Mouse (Mus musculus) ES-E14 (cell line): ENCODE results near the gene Csf3. TPM values are rescaled to one million over a fixed set of nuclear protein-coding genes. Genes with fewer than 3 reads are reported as not detected.
A peak's percentile ranks its signal among the peaks of the same experiment; 100 is the strongest.

Experiments
- DNase-seq: peaks from one replicate; pipeline ENCODE4 v3.0.0-alpha.2; 2013; ENCODE audit warnings: low read depth, low spot score
- H3K27ac ChIP-seq: 2 replicates; pipeline ENCODE4 v1.5.1; 2012; ENCODE audit warnings: low read depth, mild to moderate bottlenecking, low read length, moderate library complexity, mixed read lengths; ENCODE audit not compliant: poor library complexity, insufficient read depth, severe bottlenecking
- H3K36me3 ChIP-seq: 2 replicates; pipeline ENCODE4 v1.6.1; 2012; ENCODE audit warnings: mild to moderate bottlenecking, low read length, moderate library complexity, mixed read lengths; ENCODE audit not compliant: control insufficient read depth, poor library complexity, insufficient read depth, severe bottlenecking
- H3K4me1 ChIP-seq, 2 experiments: fragments of 150-350 bp in 1 of 2; sonication (generic) in 1 of 2; 2 replicates each; pipeline ENCODE4 v1.6.1; 2012; ENCODE audit warnings: low read length in 2 of 2, mild to moderate bottlenecking in 1 of 2, mixed read lengths in 1 of 2; ENCODE audit not compliant: control insufficient read depth in 2 of 2, insufficient read depth in 2 of 2, poor library complexity in 1 of 2
- H3K4me3 ChIP-seq, 2 experiments: fragments of 150-350 bp in 1 of 2; sonication (generic) in 1 of 2; 2 replicates each; pipeline ENCODE4 v1.5.1; 2012; ENCODE audit warnings: low read length in 2 of 2, low read depth in 1 of 2, mild to moderate bottlenecking in 1 of 2, mixed read lengths in 1 of 2; ENCODE audit not compliant: insufficient read depth in 1 of 2, poor library complexity in 1 of 2, severe bottlenecking in 1 of 2
- H3K9ac ChIP-seq: 2 replicates; pipeline ENCODE4 v1.6.1; 2012; ENCODE audit warnings: low read depth, mild to moderate bottlenecking, low read length, mixed read lengths; ENCODE audit not compliant: poor library complexity, insufficient read depth, severe bottlenecking
- H3K9me3 ChIP-seq: fragments of 150-350 bp; sonication (generic); 2 replicates; pipeline ENCODE4 v1.6.1; 2012; ENCODE audit warnings: low read depth, mild to moderate bottlenecking, low read length; ENCODE audit not compliant: control insufficient read depth, insufficient read depth
- CHD2 ChIP-seq: IDR thresholded peaks from 2 replicates; pipeline ENCODE4 v1.6.1; 2014; ENCODE audit warnings: mild to moderate bottlenecking, low read depth, low read length, inconsistent platforms
- HCFC1 ChIP-seq: IDR thresholded peaks from 2 replicates; pipeline ENCODE4 v1.6.1; 2012; ENCODE audit warnings: low read length, inconsistent platforms, borderline replicate concordance; ENCODE audit not compliant: insufficient read depth
- MAFK ChIP-seq: IDR thresholded peaks from 2 replicates; pipeline ENCODE4 v1.6.1; 2014; ENCODE audit warnings: mild to moderate bottlenecking, low read depth, low read length, inconsistent platforms; ENCODE audit not compliant: insufficient read depth
- ZC3H11A ChIP-seq: IDR thresholded peaks from 2 replicates; pipeline ENCODE4 v1.6.1; 2012; ENCODE audit warnings: low read depth, mild to moderate bottlenecking, inconsistent platforms, low read length, borderline replicate concordance
- ZNF384 ChIP-seq: IDR thresholded peaks from 2 replicates; pipeline ENCODE4 v1.6.1; 2012; ENCODE audit warnings: low read depth, low read length, inconsistent platforms
- in situ Hi-C, 2 experiments: fragments of 600-800 bp; cut with MboI; formaldehyde crosslinking; loops; one replicate each; pipeline ENCODE4 v1.15.1; 2025; ENCODE audit warnings: low sequenced_read_pairs in 2 of 2, inconsistent platforms in 1 of 2; ENCODE audit not compliant: unreplicated experiment in 2 of 2
- total RNA-seq: library from RNA; depleted of rRNA; stranded (reverse); fragments of 300-350 nt; gene quantifications from 2 replicates; pipeline ENCODE4 v1.2.3, GENCODE M21; 2012

The Csf3 gene
- total RNA-seq, 1 experiment = 0.18 TPM

DNA sequence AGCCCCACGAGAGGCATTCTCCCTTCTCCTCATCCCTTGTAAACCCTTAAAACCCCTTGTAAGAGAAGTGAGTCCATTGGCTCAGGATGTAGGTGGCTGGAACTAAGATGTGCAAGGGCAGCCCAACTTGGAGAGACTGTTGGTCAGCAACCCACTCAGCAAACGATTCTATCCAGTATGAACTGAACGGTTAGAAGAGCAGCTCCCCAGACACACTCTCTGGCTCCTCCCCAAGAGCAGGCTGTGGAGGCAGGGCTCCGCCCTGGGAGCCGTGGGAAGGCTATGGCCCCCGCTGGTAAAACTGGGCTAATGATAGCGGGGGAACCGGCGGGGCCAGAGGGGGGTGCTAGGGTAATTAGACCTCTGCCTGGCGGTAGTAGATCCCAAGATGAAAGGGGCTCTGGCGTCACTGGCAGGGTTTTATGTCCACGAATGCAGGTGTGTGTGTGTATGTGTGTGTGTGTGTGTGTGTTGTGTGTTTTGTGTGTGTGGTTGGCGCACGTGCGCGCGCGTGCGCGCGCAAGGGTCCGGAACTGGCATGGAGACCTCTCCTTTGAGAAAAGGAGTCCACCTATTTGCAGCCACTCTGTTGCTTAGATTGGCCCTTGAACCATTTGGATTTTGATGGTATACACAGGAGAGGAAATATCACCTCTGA is 39.5 kb downstream of the Csf3 start, which contains the start of gene Thra:
Gene Thra (plus strand): TSS at position 246 of the 658 bp plus-strand sequence.
- Histone ChIP-seq H3K27ac (no peak within 1 kb of the TSS; the same call in 1 of the 2 replicates), H3K9ac (peak within 1 kb of the TSS; percentile 35; the same call in 1 of the 2 replicates), H3K9me3 (no peaks in the 10 kb centered on the region), H3K4me1 (peaks cover 13 to 38% of the 10 kb centered on the region in 2 experiments), H3K4me3 (peak within 1 kb of the TSS; percentile 85 to 97), H3K36me3 (no peaks in the 10 kb centered on the region)
- TF ChIP-seq ZC3H11A (no peak), CHD2 (no peak), ZNF384 (no peak), MAFK (no peak), HCFC1 (no peak)
- in situ Hi-C loops = no loop called here
- no peak for DNase-seq

DNA sequence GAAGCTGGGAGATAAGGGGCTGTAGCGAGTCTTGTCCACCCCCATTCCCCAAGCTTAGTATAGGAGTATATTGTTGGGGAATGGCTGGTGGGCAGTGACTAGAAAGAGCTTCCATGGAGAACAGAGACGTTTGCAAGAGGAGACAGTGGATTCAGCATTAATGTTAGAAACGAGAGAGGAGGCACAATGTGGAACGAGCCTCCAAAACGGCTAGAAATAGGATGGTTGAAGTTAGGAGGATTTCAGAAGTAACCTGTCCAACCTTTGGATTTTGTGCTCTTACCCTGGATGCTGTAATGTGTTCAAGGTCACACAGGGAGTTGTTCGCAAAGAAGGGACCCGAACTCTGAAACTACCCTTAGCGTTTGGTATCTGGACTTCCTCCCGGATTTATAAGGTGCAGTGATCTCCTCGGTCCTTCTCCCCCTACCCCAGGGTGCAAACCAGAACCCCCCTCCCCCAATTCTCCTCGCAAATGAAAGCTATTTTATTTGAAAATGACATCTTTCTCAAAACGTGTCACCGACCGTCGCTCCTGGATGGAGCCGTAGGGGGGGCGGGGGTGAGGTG is 40.1 kb downstream of the Csf3 start:
- Histone ChIP-seq H3K36me3 (no peaks in the 10 kb centered on the region), H3K9me3 (no peaks in the 10 kb centered on the region), H3K9ac (no peak overlapping the region), H3K27ac (no peak overlapping the region; the same call in 1 of the 2 replicates), H3K4me1 (peaks cover 18 to 44% of the 10 kb centered on the region in 2 experiments), H3K4me3 (peak overlapping the region; percentile 85 to 97)
- in situ Hi-C loops = no loop called here
- DNase-seq = no peak
- TF ChIP-seq HCFC1 = no peak
- TF ChIP-seq MAFK = no peak
- TF ChIP-seq ZNF384 = no peak
- TF ChIP-seq ZC3H11A = no peak
- no peak for TF ChIP-seq CHD2

DNA sequence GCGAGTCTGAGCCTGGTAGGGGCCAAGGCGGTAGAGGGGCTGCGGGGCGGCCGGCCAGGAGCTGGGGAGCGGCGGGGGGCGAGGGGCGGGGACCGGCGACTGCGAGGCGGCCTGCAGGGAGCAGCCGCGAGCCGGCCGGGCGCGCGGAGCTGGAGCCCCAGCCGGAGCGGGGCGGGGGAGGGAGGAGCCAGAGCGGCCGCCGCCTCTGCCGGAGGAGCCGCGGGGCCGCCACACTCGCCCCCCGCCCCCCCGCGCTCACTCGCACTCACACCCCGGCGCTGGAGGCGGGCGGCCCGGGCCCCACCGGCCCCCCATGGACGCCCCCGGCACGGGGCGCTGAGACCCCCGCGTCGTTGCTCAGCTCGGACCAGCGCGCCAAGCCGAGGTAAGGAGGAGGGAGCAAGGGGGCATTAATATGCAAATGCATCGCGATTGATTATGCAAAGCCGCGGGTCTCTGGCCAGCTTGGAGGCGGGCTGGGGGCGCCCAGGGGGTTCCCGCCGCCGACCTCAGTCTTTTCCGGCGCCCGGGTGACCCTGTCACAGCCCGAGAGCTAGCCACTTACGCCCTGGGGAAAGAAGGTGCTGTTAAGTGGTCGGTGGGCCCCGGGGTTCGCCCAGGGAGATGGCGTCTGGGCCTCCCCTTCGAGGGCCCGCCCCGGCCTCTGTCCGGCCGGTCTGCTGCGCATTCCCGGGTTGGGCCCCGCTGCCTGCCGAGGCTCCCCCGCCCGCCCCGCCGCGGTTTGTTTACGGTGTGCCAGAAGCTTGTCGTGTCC is 40.7 kb downstream of the Csf3 start:
- no peaks in the 10 kb centered on the region for H3K36me3 ChIP-seq
- peak overlapping the region; percentile 69 for H3K27ac ChIP-seq
- peaks cover 21 to 50% of the 10 kb centered on the region in 2 experiments for H3K4me1 ChIP-seq
- peak overlapping the region; percentile 78 for H3K9ac ChIP-seq
- in situ Hi-C loops = no loop called here
- no peak for DNase-seq
- no peak for TF ChIP-seq MAFK
- TF ChIP-seq ZC3H11A = no peak
- TF ChIP-seq CHD2 = no peak
- H3K9me3 ChIP-seq = no peaks in the 10 kb centered on the region
- H3K4me3 ChIP-seq = peak overlapping the region; percentile 85 to 97

DNA sequence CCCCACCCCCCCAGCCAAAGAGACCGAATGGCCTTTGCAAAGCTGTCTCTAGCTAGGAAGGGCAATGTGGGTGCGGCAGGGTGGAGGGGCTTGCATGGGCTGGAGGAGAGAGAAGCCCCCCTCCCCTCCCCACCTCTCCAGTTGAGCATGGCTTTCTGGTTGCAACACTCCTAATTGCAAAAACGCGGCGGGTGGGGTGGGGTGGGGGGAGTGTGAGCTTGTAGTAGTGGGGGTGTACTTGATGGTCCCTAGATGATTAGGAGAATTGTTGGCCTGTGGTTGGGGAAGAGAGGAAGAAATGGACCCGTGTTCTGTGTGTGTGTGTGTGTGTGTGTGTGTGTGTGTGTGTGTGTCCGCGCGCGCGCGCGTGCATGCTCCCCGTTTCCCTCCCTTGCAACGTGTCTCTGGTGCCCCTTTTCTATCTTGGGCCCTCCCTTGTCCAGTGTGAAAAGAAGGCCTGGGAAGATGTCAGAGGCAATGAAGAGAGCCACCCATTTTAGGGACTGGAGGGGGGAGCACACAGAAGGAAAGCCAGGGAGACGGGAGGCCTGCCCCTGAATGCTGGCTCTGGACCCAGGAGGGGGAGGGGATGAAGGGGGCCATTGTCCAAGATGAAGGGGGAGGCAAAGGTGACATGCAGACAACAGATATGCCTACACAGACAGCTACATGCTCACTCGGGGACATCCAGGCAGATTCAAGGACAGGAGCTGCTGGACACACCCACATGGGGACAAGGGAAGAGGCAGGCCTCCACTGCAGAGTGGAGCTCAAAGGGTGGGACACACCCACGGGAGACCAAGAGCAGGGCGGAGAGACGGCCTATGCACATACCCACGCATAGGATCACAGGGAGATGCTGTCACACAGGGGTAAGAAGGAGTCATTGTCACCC is 41.6 kb downstream of the Csf3 start:
- Histone ChIP-seq H3K9ac (peak overlapping the region; percentile 78), H3K36me3 (no peaks in the 10 kb centered on the region), H3K27ac (peak overlapping the region; percentile 69; the same call in 1 of the 2 replicates), H3K4me1 (peaks cover 23 to 56% of the 10 kb centered on the region in 2 experiments), H3K4me3 (peak overlapping the region; percentile 85 to 97), H3K9me3 (no peaks in the 10 kb centered on the region)
- DNase-seq = no peak
- in situ Hi-C loops = no loop called here
- TF ChIP-seq HCFC1 = no peak
- no peak for TF ChIP-seq ZC3H11A
- no peak for TF ChIP-seq ZNF384
- TF ChIP-seq MAFK = no peak
- no peak for TF ChIP-seq CHD2
